Mouse (Mus musculus) heart, postnatal 10 days (tissue): ENCODE results near the gene Pank3. TPM values are rescaled to one million over a fixed set of nuclear protein-coding genes. Genes with fewer than 3 reads are reported as not detected.

ENCODE experiments used
- DNase-seq, 2 experiments: peaks; one replicate each; pipeline ENCODE4 v3.0.0; 2021
- intact Hi-C: fragments of 180-260 bp; cut with DNase I; formaldehyde crosslinking; loops from one replicate; pipeline ENCODE4 v1.15.1; 2025
- total RNA-seq, 2 experiments: library from RNA; stranded (reverse); gene quantifications; 2 replicates each; pipeline ENCODE4 v1.2.3; 2021

Gene Pank3
- 10 to 100 TPM; 29.3 to 31.3 TPM for total RNA-seq

- peak; percentile 97 to 99 for DNase-seq
- intact Hi-C loops = no loop called here
Measured at GRCm38 (mm10) chr11:35769188-35769745, at the start of gene Pank3. TSS of gene Pank3 (plus strand) at chr11:35769484.

- no peak for DNase-seq
- intact Hi-C loops = no loop called here
Measured at GRCm38 (mm10) chr11:35723876-35724275, 45.4 kb upstream of the Pank3 start.

DNA sequence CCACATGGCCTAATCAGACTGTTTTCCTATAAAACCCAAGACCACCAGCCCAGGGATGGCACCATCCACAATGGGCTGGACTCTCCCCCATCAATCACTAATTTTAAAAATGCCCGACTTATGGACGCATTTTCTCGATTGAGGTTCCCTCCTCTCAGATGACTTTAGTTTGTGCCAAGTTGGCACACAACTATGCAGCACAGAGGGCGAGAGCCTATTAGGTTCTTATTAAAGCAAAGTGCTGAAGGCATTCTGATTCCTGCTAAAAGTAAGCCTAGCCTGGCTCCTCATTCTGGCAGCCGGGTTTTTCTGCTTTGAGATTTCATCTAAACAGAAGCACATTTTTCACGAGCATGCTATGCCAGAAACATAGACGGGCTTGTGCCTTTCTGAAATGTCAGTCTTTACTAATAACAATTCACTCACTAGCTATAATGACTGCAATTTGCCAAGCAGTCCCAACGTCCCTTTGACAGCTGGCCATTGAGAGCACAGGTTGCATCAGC lies 42.9 kb upstream of the Pank3 start:
- DNase-seq = no peak
- intact Hi-C loops = no loop called here

GRCm38 (mm10) chr11:35728200-35728599 lies 41.1 kb upstream of the Pank3 start:
- no peak for DNase-seq
- intact Hi-C loops = no loop called here

DNA sequence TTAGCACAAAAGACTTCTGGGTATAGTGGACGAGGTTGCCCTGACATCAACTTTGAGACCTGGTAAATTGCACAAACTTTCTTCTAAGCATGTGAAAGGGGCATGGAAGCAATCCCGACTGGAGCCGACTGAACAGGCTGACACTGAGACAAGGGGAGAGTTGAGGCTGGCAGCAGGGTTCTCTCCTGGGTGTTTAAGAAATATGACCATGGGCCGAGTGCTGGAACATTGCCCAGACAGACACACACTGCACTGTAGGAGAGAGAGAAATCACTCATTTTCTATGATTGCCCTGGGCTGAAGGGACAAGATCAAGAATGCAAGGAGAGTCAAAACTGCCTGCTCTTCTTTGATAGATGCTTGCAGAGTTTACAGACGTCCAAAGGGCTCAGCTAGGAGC lies 40.1 kb upstream of the Pank3 start:
- intact Hi-C loops = no loop called here
- no peak for DNase-seq

GRCm38 (mm10) chr11:35732366-35732765 lies 36.9 kb upstream of the Pank3 start:
- no peak for DNase-seq
- intact Hi-C loops = no loop called here

DNA sequence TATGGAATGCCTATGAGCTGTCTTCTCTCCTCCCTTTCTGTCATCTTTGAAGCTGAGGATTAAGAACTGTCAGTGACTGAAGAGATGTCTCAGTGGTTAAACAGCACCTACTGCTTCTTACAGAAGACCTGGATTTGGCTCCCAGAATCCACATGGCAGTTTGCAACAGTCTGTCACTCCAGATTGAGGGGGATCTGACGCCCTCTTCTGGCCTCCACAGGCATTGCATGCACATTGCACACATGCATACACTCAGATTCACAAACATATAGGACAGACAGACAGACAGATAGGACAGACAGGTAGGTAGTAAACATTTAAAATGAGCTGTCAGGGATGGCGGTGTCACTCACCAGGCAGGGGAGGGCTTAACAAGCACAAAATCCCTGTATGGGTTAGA lies 32.5 kb upstream of the Pank3 start:
- intact Hi-C loops = no loop called here
- no peak for DNase-seq

DNA sequence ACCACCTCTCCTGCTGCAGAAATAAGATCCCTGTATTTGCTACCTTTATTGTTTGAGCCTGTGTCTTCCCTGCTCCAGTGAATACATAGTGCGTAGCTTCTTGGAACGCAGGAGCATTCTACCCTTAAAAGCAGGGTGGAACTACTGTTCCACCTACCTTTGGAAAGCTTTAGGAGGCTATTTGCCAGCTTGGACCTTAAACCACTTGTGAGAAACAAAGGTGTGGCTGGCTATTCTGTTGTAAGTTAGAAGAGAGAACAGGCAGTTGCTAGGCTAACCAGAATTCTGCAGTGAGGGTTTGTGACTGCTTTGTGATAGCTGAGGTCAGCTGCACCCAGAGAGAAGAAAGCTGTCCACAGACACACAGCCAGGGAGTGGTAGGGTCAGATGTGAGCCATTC lies 32.0 kb upstream of the Pank3 start:
- DNase-seq = no peak
- intact Hi-C loops = no loop called here

DNA sequence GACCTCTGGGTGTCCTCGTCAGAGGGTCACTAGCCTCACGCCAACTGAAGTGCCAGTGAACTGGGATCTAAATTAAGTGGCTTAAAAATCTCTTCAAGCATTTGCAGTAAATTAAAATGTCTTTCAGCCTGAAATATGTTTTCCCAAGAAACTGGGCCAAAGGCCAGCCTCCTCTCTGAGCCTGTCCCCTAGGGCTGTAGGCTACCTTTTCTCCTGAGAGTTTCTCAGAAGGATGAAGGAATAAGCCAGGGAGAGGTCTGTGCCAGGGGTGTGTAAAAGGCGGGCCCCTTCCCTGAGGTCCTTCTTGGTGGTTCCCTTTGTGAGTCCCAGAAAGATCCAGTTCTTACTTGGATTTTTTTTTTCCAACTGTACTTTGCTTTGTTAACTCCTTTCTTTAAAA lies 31.2 kb upstream of the Pank3 start:
- intact Hi-C loops = no loop called here

DNA sequence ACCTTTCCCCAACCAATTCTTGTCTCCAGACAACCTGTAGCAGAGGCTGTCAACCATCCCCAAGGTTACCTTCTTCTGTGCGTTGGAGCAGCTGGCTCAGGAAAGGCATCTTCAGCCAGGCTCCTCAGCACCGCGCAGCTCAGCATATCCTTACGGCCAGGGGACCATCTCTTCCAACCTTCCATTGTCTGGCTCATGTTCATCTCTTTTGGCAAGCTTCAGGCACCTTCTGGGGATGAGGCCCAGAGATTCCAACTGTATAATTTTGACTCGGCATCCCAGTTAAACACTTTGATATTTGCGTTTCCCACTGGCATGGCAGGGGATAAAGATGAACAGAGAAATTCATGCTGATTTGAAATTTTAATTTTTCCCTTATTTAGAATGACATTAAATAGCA lies 25.7 kb upstream of the Pank3 start:
- intact Hi-C loops = no loop called here
- DNase-seq = no peak

More for the DNA sequence above, 31.2 kb upstream of the Pank3 start:
- no peak for DNase-seq

DNA sequence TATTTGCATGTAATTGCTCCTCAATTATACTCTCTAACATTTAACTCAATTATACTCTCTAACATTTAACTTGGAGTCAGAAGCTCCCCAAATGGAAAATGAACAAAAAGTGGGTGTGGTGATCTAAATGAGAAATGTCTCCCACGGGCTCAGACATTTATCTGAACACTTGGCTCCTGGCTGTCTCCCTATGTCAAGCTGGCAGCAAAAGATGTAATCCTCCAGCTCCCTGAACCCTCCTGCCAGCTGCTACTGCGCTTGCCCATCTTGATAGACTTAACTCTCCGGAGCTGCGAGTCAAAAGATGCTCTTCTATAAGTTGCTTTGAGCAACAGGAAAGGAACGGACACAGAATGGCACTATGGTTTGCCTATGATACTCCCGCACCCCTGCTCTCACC lies 24.7 kb upstream of the Pank3 start:
- DNase-seq = peak in 1 of 2 experiments; percentile 15

GRCm38 (mm10) chr11:35750578-35750977 lies 18.7 kb upstream of the Pank3 start:
- intact Hi-C loops = no loop called here
- peak; percentile 62 to 64 for DNase-seq

More for the DNA sequence above, 24.7 kb upstream of the Pank3 start:
- intact Hi-C loops = no loop called here

GRCm38 (mm10) chr11:35754906-35755418 lies 14.3 kb upstream of the Pank3 start:
- no peak for DNase-seq
- intact Hi-C loops = no loop called here

DNA sequence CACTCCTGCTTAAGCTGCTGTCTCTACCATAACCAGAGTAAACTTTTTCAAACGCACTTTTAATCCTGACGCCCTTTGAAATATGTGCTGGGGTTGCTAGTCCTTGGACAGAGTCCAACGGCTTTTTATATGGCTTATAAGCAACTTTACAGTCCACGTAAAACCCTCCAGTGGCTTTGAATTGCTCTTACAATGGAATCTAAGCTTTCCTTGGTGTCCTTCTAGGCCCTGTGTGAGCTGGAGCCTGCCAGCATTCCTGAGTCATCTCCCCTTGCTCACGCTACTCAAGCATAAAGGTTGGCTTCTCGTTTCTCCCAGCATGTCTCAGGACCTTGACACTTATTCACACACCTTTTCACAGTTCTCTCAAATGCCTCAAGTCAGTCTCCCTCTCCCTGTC lies 13.7 kb upstream of the Pank3 start:
- DNase-seq = no peak

GRCm38 (mm10) chr11:35756411-35757303 lies 12.6 kb upstream of the Pank3 start:
- intact Hi-C loops = no loop called here
- no peak for DNase-seq

More for the DNA sequence above, 13.7 kb upstream of the Pank3 start:
- intact Hi-C loops = no loop called here

DNA sequence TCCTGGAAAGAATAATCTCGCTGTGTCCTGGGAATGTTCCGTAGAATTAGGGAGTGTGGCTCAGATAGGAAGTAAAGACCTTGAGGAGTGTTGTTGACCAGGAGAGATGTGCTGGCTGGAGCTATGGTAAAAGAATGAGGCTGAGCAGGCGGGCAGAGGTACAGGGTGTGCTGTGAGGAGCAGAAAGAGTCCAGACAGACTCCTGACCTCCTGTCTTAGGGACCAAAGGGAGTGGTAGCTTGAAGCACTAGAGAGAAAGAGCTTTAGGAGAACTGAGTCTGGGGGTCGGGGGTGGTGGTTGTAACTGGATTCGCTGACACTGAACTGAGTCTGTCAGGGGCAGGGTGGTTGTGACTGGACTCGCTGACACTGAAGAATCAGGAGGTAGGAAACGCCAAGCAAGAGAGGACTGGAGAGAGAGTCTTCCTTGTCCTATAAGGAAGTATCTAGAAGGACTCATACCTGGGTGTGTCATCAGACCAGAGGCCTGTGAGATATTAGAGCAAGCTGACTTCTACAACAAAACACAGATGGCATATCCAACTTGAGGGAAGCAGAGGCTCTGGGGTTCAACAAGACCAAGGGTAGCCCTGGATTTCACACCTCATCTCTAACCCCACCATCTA lies 9.2 kb upstream of the Pank3 start:
- intact Hi-C loops = no loop called here

DNA sequence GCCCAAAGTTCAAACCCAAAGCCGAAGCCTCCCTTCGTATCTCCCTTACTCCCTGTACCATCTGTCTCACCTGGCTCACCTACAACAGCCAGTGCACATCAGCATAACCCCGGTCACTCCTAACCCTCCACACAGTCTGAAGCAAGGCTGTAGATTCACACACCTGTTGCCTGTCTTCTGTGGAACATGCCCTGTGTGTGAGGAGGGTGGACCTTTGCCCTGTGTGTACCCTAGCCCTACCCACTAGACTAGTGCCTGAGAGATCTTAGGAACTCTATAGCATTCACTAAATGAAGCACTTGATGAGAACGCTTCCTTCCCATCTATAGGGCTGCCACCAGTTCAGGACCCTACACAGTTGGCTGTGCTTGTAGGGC lies 8.7 kb upstream of the Pank3 start:
- DNase-seq = no peak

More for the DNA sequence above, 9.2 kb upstream of the Pank3 start:
- no peak for DNase-seq

DNA sequence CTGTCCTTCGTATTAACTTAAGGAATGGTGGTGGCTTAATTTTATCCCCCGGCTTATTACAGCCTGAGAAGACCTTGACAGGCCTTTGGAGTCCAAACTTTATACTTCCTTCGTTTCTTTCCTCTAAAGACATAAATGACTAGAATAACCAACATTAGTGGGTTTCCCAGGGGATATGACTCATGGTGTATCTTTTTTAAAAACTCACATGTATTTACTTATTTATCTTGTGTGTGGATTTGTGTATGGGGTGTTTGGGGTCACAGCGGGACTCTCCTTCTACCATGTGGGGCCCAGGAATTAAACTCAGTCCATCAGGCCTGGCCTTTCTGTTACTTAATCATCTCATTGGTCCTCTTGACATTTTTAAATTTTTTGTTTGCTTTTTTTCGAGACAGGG lies 2.4 kb upstream of the Pank3 start:
- DNase-seq = no peak
- intact Hi-C loops = no loop called here

More for the DNA sequence above, 8.7 kb upstream of the Pank3 start:
- intact Hi-C loops = no loop called here

- intact Hi-C loops = loop anchor here (5.0 kb wide), 1 partner anchor 62 kb away; the partner anchor contains the start of gene Rars
- DNase-seq = peak; percentile 88 to 89
Measured at GRCm38 (mm10) chr11:35769746-35770437, 608 bp downstream of the Pank3 start.

DNA sequence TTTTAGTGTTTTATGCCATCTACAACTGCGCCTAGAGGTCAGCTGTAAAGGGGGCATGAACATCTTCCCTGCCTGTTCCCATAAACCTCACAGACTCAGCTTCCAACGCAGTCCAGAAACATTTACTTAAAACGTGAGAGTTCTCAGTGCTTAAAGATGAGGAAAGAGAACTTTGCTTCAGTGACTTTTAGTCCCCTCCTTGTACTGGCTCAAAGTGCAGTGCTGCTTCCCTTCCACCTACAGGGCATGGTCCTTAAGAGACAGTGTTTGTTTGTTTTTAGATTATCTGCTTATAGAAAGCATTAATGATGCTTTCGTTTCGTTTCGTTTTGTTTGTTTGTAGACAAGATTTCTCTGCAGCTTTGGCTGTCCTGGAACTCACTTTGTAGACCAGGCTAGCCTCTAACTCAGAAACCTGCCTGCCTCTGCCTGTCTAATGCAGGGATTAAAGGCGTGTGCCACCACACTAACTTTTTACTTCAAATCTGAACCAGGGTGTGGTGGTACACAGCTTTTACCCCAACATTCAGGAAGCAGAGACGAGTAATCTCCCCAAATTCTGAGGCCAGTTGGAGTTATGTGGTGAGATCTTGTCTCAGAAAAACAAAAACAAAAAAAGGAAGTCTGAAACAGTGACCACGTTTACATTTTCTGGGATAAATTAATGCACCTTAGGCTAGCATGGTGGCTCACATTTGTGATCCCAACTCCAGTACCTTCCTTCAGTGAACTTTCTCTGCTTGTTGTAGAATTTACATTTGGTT lies 1.6 kb downstream of the Pank3 start:
- no peak for DNase-seq
- intact Hi-C loops = loop anchor here (5.0 kb wide), 1 partner anchor 61 kb away; the partner anchor contains the start of gene Rars
